Mouse (Mus musculus) Patski (cell line): ENCODE data around the gene Coq10a. TPM values are rescaled to one million over a fixed set of nuclear protein-coding genes. Genes with fewer than 3 reads are reported as not detected.
A peak's percentile ranks its signal among the peaks of the same experiment; 100 is the strongest.

Experiments used
- ATAC-seq: fragments of 100-300 bp; one replicate; pipeline ENCODE4 v1.8.0; 2021
- CTCF ChIA-PET: fragments of 350-600 bp; sonication (Branson Sonifier 250); formaldehyde crosslinking; loops from one replicate; lab custom pipeline; 2022; ENCODE audit warnings: inconsistent platforms; lab: Charles Lee
- POLR2A ChIA-PET: fragments of 350-600 bp; sonication (Branson Sonifier 250); formaldehyde crosslinking; loops from one replicate; lab custom pipeline; 2022; ENCODE audit warnings: antibody characterized with exemption, inconsistent platforms; lab: Charles Lee
- DNase-seq: peaks from one replicate; pipeline ENCODE4 v3.0.0-alpha.2; 2011; ENCODE audit warnings: low read depth, low spot score
- H3K27me3 ChIP-seq: fragments of 371-371 bp; one replicate; pipeline ENCODE4 v1.5.1; 2021
- CTCF ChIP-seq: fragments of 100-300 bp; IDR thresholded peaks from one replicate; pipeline ENCODE4 v1.5.1; 2021
- in situ Hi-C: fragments of 300-500 bp; cut with MboI; formaldehyde crosslinking; loops from 3 replicates; pipeline ENCODE4 v1.11.1; 2018; ENCODE audit warnings: low pct_unique_long_range_greater_than_20kb, mixed read lengths
- polyA plus RNA-seq: library from polyadenylated mRNA; unstranded; gene quantifications from one replicate; pipeline ENCODE4 v1.2.3, GENCODE M21; 2021

The Coq10a gene
- 34.5 TPM for polyA plus RNA-seq

DNA sequence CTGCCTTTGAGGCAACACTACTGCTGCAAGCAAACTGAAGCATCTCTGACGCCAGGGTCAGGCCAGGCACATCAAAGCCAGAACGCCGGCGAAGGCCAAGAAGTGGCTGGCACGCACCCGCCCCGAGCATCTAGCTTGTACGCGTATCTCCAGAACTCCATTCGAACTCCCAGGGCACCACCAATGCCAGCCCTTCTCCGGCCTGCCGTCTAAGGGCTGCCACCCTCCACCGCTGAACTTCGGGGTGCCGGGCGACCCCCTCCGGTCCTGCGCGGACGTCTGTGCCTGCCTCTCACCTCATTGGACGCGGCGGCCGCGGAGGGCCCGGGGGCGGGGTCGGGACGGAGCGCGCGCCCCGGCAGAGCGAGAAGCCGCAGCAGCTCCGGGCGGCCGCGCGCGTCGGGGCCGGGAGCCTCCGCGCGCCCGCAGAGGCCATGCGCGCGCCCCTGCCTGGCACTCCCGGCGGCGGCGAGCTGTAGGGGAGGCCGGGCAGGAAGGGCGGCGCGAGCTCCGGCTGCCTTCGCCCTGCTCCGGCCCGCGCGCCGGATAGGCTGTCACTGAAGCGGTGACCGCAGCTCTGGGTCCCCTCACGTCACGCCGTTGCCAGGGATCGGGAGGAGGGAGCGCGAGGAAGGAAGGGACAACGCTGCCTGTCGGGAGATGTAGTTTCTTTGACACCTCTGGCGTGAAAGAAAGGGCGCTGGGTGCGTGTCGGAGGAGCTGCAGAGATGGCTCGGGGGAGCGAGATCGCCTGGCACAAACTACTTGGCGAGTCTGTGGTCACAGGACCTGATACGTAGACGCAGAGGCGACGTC, at the start of gene Coq10a:
Coq10a (minus strand) TSS at position 596 of the 816 bp plus-strand sequence.
- no peak for DNase-seq
- no peak for TF ChIP-seq CTCF
- ChIA-PET POLR2A (interaction anchor here (1.0 to 4.1 kb wide), 4 partner anchors 9 to 43 kb away, joined by 3 to 17 read pairs (median 8); partner anchors contain the start of genes Ankrd52, Cs, Nabp2 and Rnf41), CTCF (interaction anchor here (0.9 to 3.8 kb wide), 5 partner anchors 9 to 43 kb away, joined by 3 to 17 read pairs (median 4); partner anchors contain the start of genes Ankrd52, Nabp2 and Rnf41)
- ATAC-seq, result peak; percentile 91
- in situ Hi-C loops, result loop anchor here (5.0 kb wide), 1 partner anchor 89 kb away; the partner anchor contains the start of gene Smarcc2
- H3K27me3 ChIP-seq, result no peaks in the 10 kb centered on the region

DNA sequence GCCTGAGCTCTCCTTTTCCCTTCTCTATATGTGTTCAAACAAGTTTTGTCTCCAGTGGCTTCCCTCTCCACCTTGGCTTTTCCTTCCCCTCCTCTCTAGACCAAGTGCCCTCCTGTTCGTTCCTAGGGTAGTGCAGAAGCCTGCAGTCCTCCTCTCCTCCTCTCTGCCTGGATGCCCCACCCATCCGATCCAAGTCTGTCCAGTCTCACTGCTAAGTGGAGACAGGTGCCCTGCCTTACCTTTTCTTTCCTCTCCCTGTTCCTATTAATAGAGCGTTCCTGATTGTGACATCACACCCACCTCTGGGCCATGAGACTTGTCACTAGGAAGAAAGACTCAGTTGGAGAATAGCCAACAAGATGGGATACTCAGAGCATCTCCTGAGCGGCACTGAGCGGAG, 46.1 kb upstream of the Coq10a start:
- POLR2A ChIA-PET, result no interaction called here
- CTCF ChIA-PET, result no interaction called here
- no peak for DNase-seq
- no peak for ATAC-seq
- no peaks in the 10 kb centered on the region for H3K27me3 ChIP-seq
- TF ChIP-seq CTCF, result no peak
- in situ Hi-C loops, result no loop called here

DNA sequence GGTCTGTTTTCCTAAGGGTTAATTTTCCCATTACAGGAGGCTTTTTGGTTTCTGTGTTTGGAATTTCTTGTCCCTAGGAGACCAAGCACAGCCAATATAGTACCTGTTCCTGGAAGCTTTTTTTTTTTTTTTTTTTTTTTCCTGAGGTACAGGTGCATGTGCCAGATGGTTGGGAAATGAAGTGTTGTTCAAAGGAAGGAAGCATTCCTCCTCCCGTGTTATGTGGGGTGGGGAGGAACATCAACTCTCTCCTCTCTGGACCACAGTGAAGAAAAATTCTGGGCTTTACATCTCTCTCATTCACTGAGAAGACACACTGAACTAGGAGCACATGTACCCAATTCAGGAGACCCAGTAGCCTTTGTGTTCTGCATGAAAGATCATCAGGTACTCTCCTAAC, 44.3 kb upstream of the Coq10a start:
- POLR2A ChIA-PET, result no interaction called here
- ATAC-seq (no peak), DNase-seq (no peak)
- CTCF ChIA-PET, result interaction anchor here (1.2 kb wide), 1 partner anchor 12 kb away, joined by 3 read pairs; no protein-coding TSS in a partner anchor
- H3K27me3 ChIP-seq, result no peaks in the 10 kb centered on the region
- in situ Hi-C loops, result no loop called here
- no peak for TF ChIP-seq CTCF

DNA sequence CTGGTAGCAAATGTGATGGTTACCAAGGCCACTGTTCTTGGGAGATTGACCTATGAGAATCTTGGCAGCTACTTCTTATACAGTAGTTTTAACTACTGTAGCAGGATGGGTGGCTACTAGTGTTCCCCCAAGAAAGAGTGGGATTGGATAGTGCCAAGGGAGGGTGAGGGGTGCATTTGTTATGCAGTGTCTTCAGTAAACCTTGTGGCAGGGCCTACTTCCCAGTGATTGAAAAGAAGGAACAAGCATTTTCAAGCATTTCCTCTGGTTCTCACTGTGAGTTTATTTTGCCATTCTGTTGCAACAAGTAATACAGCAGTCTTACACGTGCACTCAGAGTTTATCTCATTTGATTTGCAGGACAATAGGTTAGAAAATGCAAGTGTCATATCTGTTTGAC, 43.8 kb upstream of the Coq10a start:
- ATAC-seq (no peak), DNase-seq (no peak)
- CTCF ChIA-PET, result interaction anchor here (1.2 kb wide), 1 partner anchor 12 kb away, joined by 3 read pairs; no protein-coding TSS in a partner anchor
- no peaks in the 10 kb centered on the region for H3K27me3 ChIP-seq
- POLR2A ChIA-PET, result interaction anchor here (1.2 to 1.8 kb wide), 2 partner anchors 36 to 90 kb away, joined by 5 to 6 read pairs; partner anchors contain the start of gene Ankrd52
- no peak for TF ChIP-seq CTCF
- in situ Hi-C loops, result no loop called here

DNA sequence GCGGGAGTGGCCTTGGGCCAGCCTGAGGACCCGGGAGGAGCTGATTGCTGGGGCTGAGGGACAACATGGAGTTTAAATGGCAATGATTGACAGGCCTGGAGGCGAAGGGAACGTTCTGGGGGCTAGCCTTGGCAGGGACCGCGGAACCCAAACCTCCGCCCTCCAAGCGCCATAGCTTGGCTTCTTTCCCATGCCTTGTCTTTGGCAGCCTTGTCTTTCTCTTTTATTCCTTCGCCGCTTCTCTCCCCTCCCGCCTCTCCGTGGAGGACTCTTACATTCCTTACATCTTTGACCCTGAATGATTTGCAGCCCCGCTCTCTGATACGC, 43.2 kb upstream of the Coq10a start:
- no peak for DNase-seq
- no peaks in the 10 kb centered on the region for H3K27me3 ChIP-seq
- in situ Hi-C loops, result no loop called here
- no peak for ATAC-seq
- ChIA-PET CTCF (interaction anchor here (1.0 to 2.0 kb wide), 8 partner anchors 9 to 135 kb away, joined by 3 to 10 read pairs (median 3); partner anchors contain the start of genes Ankrd52, Coq10a, Myl6 and Zc3h10), POLR2A (interaction anchor here (0.7 to 1.8 kb wide), 7 partner anchors 9 to 89 kb away, joined by 3 to 7 read pairs (median 6); partner anchors contain the start of genes Ankrd52 and Coq10a)
- TF ChIP-seq CTCF, result no peak

DNA sequence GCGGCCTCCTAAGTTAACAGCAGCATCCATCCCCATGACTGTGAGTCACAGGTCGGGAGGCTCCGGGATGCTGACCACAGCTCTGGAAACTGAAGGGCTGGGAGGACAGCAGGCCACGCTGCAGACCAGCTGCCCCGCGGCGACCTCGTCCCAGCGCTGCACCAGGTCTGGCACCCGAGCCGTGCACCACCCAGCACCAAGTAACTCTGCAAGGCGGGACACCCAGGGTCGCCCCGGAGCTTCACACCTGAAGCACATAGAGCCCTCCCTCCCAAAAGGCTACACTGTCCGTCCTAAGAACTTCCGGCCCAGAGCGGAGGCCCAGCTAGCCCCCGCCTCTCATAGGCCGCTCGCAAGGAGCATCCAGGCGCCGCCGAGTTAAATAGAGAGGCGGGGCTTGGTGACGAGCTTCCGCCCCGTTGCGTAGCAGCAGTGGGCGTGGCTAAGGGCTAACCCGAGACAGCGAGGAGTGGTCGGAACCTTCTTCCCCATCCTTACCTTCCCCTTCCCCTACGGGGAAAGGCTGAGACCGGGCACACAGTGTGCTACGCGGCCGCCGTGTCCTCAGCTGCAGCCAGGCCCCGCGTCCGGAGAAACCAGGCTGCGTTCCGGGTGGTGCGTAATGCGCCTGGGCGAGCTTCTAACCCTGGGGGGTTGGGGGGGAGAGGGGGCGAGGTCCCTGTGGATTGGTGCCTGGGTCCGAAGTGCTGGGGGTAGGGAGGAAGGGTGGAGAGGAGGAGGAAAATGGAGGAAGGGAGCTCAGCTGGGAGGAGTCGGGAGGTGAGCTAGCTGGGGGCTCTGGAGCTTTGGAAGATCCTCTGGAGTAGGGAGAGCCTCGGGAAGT, 42.6 kb upstream of the Coq10a start, which contains the start of the genes Nabp2 and Rnf41:
Nabp2 (minus strand) TSS at position 282 of the 844 bp plus-strand sequence.
Rnf41 (plus strand) TSS at position 447 of the 844 bp plus-strand sequence.
- no peaks in the 10 kb centered on the region for H3K27me3 ChIP-seq
- in situ Hi-C loops, result no loop called here
- ATAC-seq (peak; percentile 81), DNase-seq (peak; percentile 83)
- ChIA-PET POLR2A (interaction anchor here (0.6 to 1.8 kb wide), 11 partner anchors 10 to 89 kb away, joined by 3 to 7 read pairs (median 4); partner anchors contain the start of genes Ankrd52 and Coq10a), CTCF (interaction anchor here (0.9 to 2.0 kb wide), 11 partner anchors 9 to 136 kb away, joined by 3 to 10 read pairs (median 3); partner anchors contain the start of genes Ankrd52, Coq10a, Myl6 and Zc3h10)
- TF ChIP-seq CTCF, result no peak

DNA sequence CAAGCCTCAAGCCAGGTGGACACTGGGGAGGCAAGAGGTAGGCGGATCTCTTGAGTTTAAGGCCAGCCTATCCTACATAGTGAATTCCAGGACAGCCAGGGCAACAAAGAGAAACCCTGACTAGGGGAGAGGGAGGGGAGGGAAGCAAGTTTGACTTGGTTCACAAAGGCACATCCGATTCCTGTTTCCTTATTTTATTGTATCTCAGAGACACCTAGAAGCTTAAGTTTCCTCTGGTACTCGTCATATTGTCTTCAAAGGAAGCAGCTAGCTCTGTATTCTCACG, 41.7 kb upstream of the Coq10a start:
- no peak for TF ChIP-seq CTCF
- ChIA-PET POLR2A (interaction anchor here (0.6 to 1.8 kb wide), 7 partner anchors 10 to 74 kb away, joined by 3 to 7 read pairs (median 4); partner anchors contain the start of genes Ankrd52 and Coq10a), CTCF (interaction anchor here (0.6 to 2.0 kb wide), 6 partner anchors 10 to 79 kb away, joined by 3 to 10 read pairs (median 4); no protein-coding TSS in a partner anchor)
- in situ Hi-C loops, result no loop called here
- DNase-seq (no peak), ATAC-seq (no peak)
- H3K27me3 ChIP-seq, result no peaks in the 10 kb centered on the region

DNA sequence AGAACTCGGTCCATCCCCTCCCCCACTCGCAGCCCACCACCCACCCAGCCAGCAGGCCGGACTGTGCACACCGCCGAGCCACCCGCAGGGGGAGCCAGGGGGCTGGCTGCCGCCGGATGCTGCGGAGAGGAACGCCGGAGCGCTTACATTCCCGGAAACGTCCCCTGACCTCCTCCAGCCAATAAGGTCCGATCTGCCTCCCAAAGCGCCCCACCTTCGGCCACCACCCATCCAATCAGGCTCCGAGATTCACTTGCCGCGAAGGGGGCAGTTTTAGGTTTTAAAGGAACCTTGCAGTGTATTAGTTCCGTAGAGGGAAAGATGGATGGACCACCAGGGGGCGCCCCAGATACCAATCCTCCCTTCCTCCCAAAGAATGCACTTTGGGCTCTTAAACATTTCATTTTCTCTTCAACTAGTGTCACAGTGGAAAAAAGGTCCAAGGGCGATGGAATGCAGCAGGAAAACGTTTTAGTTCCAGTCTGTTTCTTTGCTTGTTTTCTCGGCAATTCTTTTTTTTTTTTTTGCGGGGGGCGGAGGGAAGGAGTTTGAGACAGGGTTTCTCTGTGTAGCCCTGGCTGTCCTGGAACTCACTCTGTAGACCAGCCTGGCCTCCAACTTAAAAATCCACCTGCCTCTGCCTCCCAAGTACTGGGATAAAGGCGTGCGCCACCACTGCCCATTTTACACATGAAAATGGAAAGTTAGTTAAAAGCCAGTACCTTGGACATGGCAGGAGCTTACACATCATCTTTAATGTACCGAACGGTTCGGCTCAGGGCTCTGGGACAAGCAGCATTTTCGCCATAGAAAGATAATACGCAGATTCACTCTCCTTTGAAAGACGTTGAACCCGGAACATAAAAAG, 41.1 kb upstream of the Coq10a start:
- in situ Hi-C loops, result loop anchor here (5.0 kb wide), 1 partner anchor 47 kb away; the partner anchor contains the start of gene Smarcc2
- DNase-seq (peak; percentile 90), ATAC-seq (peak; percentile 83)
- no peak for TF ChIP-seq CTCF
- H3K27me3 ChIP-seq, result no peaks in the 10 kb centered on the region
- POLR2A ChIA-PET, result interaction anchor here (0.6 to 1.7 kb wide), 4 partner anchors 10 to 32 kb away, joined by 3 to 6 read pairs (median 4); partner anchors contain the start of gene Slc39a5
- CTCF ChIA-PET, result interaction anchor here (0.6 to 2.0 kb wide), 3 partner anchors 30 to 80 kb away, joined by 3 to 10 read pairs (median 3); no protein-coding TSS in a partner anchor
